Mouse (Mus musculus): ENCODE data around the gene Naa60.

Naa60 gene

DNA sequence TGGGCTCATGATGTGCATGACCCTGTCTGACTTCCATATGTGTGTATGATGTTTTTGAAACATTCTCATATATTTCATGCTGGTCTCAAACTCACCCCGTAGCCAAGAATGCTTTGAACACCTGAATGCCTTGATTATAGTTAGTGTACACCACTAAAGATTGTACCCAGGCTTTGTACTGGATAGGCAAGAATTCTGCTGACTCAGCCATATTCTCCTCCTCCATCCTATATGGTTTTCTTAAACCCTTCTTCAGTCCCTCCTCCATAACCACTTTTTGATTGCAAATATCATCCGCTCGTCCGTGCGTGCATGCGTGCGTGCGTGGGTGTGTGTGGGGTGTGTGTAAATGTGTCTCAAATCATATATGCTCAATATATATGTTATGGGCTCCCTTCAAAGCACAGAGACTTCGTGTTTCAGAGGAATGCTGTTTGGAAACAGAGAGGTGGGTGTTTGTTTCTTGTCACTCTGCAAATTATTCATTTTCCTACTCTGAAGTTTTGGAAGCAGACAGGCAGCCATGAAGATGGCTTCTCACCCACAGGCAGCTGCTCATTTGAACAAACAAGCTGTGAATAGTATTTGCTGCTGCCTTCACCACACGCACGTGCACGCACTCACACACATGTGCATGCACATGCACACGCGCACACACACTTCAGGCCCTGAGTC, 19.6 kb downstream of the Naa60 start:
- no peak for DNase-seq

DNA sequence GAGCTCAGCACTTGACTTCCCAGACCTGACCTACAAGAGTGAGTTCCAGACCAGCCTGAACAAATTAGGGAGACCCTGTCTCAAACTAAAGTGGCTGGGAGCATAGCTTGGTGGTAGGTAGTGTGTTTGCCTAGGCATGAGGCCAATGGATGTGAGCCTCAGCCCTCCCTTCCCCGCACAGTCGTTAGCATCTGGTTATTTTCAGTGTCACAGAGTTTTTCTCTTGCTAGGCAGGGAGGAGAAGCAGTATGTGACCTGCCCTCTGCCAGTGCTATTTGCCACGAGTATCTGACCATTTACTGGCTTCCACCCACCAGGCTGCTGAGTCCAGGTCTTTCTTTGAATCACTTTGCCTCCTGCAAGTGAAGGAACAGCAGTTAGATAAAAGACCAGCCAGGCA, 21.6 kb downstream of the Naa60 start:
- DNase-seq: no peak

DNA sequence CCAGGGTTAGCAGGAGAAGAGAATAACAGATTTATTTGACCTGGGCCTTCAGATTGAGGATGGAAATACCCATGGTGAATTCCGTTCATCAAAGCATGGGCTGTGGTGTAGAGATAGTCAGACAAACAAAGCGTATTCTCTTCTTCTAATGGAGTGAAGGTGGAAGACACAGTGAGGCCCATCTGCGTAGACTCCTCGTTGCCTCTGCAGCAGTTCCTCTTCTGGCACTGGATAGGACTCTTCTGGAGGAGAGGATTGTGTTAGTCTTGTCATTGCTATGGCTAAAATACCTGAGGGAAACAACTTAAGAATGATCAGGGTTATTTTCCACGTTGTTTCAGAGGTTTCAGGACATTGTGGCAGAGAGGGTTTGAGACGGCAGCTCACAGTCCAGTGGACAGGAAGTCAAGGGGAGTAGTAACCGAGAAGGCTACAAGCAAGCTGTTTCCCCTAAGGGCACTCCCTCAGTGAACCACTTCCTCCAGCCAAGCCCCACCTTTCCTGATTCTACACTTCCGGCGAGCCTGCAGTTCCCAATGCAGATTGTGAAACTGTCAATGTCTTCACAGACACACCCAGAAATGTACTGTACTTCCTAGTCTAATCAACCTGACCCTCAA, 23.1 kb downstream of the Naa60 start:
- DNase-seq: peak; percentile 28

DNA sequence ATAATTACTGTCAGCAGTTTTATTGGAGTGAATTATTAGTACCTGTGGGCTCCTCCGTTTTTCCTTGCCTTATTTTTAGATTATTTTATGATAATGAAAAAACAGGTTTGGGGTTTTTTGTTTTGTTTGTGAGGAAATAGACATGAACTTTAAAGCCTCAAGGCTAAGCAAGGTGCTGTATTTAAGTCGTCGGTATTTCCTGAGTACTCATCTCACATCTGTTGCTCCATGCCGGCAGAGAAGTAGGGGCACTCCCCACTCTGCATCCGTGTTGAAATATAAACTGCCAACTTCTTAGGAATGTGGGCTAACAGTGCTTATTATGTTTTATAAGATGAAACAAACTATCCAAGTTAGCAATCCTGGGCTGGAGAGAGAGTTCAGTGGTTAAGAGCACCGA, 23.9 kb downstream of the Naa60 start:
- no peak for DNase-seq

- DNase-seq: no peak
Measured at GRCm38 (mm10) chr16:3896553-3896952, 24.4 kb downstream of the Naa60 start.

DNA sequence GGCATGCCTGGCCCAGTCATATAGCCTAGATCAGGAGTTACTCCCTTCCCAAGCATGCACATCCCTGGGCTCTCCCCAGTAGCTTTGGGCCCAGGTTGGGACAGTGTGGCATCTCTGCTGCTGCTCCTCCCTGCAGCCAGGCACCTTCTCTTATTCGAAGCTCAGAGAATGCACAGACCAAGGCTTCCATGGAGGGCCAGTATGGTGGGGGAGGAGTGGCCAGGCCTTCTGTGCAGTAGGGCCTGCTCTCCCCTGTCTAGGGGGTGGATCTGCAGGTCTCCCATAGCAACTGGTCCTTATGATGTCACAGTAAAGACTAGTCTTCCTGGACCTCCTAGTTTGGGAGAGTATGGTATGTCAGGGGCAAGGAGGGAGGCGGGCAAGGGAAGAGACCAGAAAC, 35.3 kb downstream of the Naa60 start:
- no peak for DNase-seq

- peak; percentile 96 for DNase-seq
Measured at GRCm38 (mm10) chr16:3908537-3909111, 36.4 kb downstream of the Naa60 start, which contains the start of the genes 1700037C18Rik and Cluap1. Gene 1700037C18Rik (minus strand): TSS chr16:3908689. Gene Cluap1 (plus strand): TSS chr16:3908801.

GRCm38 (mm10) chr16:3909118-3909517, 36.9 kb downstream of the Naa60 start:
- no peak for DNase-seq

DNA sequence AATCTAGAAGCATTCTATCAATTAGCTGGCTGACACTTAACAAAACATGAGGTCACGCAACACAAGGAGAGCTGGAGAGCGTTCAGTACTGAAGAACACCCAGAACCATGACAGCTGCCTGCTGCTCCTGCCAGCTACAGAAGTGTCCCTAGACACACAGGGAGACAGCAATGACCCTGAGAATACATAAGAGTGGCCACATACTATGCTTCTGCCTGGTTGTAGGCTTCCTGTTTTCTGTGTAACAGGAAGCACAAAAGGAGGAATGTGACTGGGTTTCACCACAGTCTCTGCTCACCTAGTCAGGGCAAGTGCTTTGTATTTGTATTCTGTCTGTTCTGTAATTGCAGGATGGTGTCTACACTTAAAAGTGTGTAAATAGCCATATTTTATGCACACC, 48.6 kb downstream of the Naa60 start:
- no peak for DNase-seq

DNA sequence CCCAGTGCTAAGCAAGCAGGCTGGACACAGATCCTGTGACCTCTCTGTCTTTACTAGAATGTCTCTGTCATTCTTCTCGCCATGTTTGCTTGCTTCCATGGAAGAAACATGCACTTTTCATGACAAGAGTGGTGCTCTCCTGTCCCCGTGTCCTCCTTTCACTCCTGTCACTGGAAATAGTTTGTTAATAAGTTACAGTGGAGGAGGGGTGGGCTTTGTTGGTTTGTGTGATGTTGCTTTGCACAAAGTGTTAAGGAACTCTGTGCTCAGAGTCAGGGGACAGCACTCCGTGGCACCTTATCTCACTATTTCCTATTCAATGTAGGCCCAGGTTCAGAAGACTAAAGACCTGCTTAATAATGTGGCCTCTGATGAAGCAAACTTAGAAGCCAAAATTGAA, 51.3 kb downstream of the Naa60 start:
- DNase-seq: no peak

GRCm38 (mm10) chr16:3923966-3924365, 51.8 kb downstream of the Naa60 start:
- DNase-seq: no peak

- no peak for DNase-seq
Measured at GRCm38 (mm10) chr16:3928582-3928981, 56.4 kb downstream of the Naa60 start.

- no peak for DNase-seq
Measured at GRCm38 (mm10) chr16:3929151-3929550, 57.0 kb downstream of the Naa60 start.

DNA sequence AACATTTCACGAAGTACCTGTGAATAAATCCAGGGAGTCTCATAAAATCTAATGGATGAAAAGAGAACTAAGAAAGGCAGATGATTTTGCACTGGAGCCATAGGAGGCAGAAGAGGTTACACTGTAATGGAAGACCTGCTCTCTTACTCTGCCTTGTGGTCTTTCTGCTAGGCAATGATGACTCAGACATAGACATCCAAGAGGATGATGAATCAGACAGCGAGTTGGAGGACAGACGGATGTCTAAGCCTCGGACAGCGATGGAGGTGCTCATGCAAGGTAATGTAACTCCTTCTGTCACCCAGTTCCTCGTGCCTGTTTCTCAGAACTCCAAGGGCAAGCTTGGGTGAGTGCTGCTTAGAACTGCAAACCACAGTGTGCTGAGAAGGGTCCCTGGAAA, 61.4 kb downstream of the Naa60 start:
- no peak for DNase-seq

- DNase-seq: peak; percentile 10
Measured at GRCm38 (mm10) chr16:3934091-3934490, 61.9 kb downstream of the Naa60 start.

DNA sequence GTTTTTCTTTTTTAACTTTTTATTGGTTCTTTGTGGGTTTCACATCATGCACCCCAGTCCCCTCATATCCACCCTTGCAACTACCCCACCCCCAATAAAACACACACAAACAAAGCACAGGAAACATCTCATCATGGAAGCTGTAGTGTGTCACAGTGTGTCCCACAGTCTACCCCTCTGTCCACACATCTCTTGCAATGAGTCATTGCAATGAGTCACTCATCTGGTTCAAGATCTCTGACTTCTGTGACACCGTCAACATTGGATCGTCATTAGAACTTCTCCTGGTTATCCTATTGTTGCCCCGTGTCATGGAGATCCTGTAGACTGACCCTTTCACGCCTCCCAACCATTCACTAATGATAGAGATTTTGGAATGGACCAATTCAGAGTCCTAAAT, 62.5 kb downstream of the Naa60 start:
- DNase-seq: no peak

- DNase-seq: no peak
Measured at GRCm38 (mm10) chr16:3951141-3951540, 79.0 kb downstream of the Naa60 start.

Data from kidney, adult 11 months (tissue).